Mouse (Mus musculus): ENCODE results near the gene Rasa3. TPM values are rescaled to one million over a fixed set of nuclear protein-coding genes. Genes with fewer than 3 reads are reported as not detected.

Rasa3 gene
- polyA plus RNA-seq, 2 experiments: 10.1 to 15.8 TPM

GRCm38 (mm10) chr8:13629351-13630090, 47.9 kb downstream of the Rasa3 start:
- TF ChIP-seq EP300 (IDR thresholded peaks at IDR 0.05; ENCODE audit: low read depth) (no peak), CTCF (IDR thresholded peaks at IDR 0.05; ENCODE audit: low read depth) (no peak)
- DNase-seq (ENCODE audit: low read depth in 3 of 3, low spot score in 3 of 3) (no peak), ATAC-seq (ENCODE audit: insufficient read depth) (no peak)
- no peak overlapping the region for H3K27ac ChIP-seq
- H3K9ac ChIP-seq (replicated peaks): no peak overlapping the region
- peaks cover 0 to 4% of the 10 kb centered on the region in 2 experiments; a peak in 3 of 4 replicates for H3K4me1 ChIP-seq (replicated peaks; ENCODE audit: control insufficient read depth in 2 of 2, insufficient read depth in 2 of 2, low read length in 1 of 2)
- H3K27me3 ChIP-seq (ENCODE audit: control insufficient read depth, insufficient read depth, low read length): no peaks in the 10 kb centered on the region
- H3K36me3 ChIP-seq (replicated peaks; ENCODE audit: control insufficient read depth, insufficient read depth, low read depth): no peaks in the 10 kb centered on the region
- no peaks in the 10 kb centered on the region for H3K9me3 ChIP-seq (ENCODE audit: control insufficient read depth, low read length)
- no peak overlapping the region for H3K4me3 ChIP-seq (ENCODE audit: insufficient read depth in 1 of 2, low read depth in 2 of 2, low read length in 2 of 2)
- H3K4me2 ChIP-seq (ENCODE audit: low read depth): no peak overlapping the region
- 77% methylated on average over 10 of the region's 10 CpGs for WGBS (ENCODE audit: insufficient replicate concordance)

GRCm38 (mm10) chr8:13628067-13628466, 49.3 kb downstream of the Rasa3 start:
- Histone ChIP-seq H3K9me3 (ENCODE audit: control insufficient read depth, low read length) (no peaks in the 10 kb centered on the region), H3K27me3 (ENCODE audit: control insufficient read depth, insufficient read depth, low read length) (no peaks in the 10 kb centered on the region), H3K4me1 (replicated peaks; ENCODE audit: control insufficient read depth in 2 of 2, insufficient read depth in 2 of 2, low read length in 1 of 2) (peaks cover 0 to 4% of the 10 kb centered on the region in 2 experiments; a peak in 2 of 4 replicates), H3K4me2 (ENCODE audit: low read depth) (no peak overlapping the region), H3K36me3 (replicated peaks; ENCODE audit: control insufficient read depth, insufficient read depth, low read depth) (no peaks in the 10 kb centered on the region), H3K9ac (replicated peaks) (no peak overlapping the region), H3K27ac (no peak overlapping the region), H3K4me3 (ENCODE audit: insufficient read depth in 1 of 2, low read depth in 2 of 2, low read length in 2 of 2) (no peak overlapping the region)
- no peak for DNase-seq (ENCODE audit: low read depth in 3 of 3, low spot score in 3 of 3)
- no peak for TF ChIP-seq EP300 (IDR thresholded peaks at IDR 0.05; ENCODE audit: low read depth)
- no peak for TF ChIP-seq CTCF (IDR thresholded peaks at IDR 0.05; ENCODE audit: low read depth)
- ATAC-seq (ENCODE audit: insufficient read depth): no peak
- 82% methylated on average over 9 of the region's 9 CpGs for WGBS (ENCODE audit: insufficient replicate concordance)

DNA sequence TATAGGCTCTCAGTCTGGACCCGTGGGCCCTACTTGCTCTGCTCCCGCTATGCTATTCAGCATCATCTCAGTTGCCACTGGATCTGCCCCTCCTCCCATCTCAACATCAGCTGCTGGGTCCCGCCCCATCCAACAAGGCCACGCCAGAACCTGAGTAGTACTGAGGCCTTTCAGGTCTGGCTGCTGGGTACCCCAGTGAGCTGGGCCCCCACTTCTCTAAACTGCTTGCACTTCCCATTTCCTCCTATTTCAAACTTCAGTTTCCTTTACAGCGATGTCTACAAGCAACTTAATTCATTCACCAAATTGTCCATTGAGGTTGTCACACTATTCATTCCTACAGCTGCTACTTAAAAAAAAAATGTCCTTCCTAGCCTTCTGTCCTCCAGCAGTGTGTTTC, 49.8 kb downstream of the Rasa3 start:
- TF ChIP-seq CTCF (IDR thresholded peaks at IDR 0.05; ENCODE audit: low read depth) (no peak), EP300 (IDR thresholded peaks at IDR 0.05; ENCODE audit: low read depth) (no peak)
- no peak for ATAC-seq (ENCODE audit: insufficient read depth)
- DNase-seq (ENCODE audit: low read depth in 3 of 3, low spot score in 3 of 3): no peak
- WGBS (ENCODE audit: insufficient replicate concordance): 77% methylated on average over 5 of the region's 5 CpGs
- H3K27me3 ChIP-seq (ENCODE audit: control insufficient read depth, insufficient read depth, low read length): no peaks in the 10 kb centered on the region
- H3K4me3 ChIP-seq (ENCODE audit: insufficient read depth in 1 of 2, low read depth in 2 of 2, low read length in 2 of 2): no peak overlapping the region
- no peak overlapping the region for H3K4me2 ChIP-seq (ENCODE audit: low read depth)
- H3K9ac ChIP-seq (replicated peaks): no peak overlapping the region
- H3K9me3 ChIP-seq (ENCODE audit: control insufficient read depth, low read length): no peaks in the 10 kb centered on the region
- no peaks in the 10 kb centered on the region for H3K36me3 ChIP-seq (replicated peaks; ENCODE audit: control insufficient read depth, insufficient read depth, low read depth)
- H3K27ac ChIP-seq: no peak overlapping the region
- peaks cover 0 to 3% of the 10 kb centered on the region in 2 experiments; a peak in 2 of 4 replicates for H3K4me1 ChIP-seq (replicated peaks; ENCODE audit: control insufficient read depth in 2 of 2, insufficient read depth in 2 of 2, low read length in 1 of 2)

DNA sequence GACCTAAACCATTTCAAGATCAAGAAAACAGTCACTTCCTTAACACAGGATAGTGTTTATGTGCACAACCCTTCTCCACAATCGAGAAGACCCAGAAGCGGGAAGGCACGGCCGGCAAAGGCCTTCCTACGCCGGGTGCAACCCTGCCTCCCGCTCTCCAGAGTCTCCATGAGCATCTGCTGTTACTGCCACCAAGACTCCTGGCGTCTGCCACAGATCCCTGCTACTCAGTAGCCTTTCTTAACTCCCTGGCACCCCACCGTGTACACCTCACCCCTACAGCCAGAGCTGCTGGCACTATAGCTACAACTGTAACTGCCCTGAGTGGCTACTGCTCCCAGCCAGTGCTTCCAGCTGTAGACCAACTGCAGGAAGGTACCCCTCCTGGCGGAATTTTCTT, 51.3 kb downstream of the Rasa3 start:
- DNase-seq (ENCODE audit: low read depth in 3 of 3, low spot score in 3 of 3): no peak
- no peak overlapping the region for H3K27ac ChIP-seq
- H3K4me1 ChIP-seq (replicated peaks; ENCODE audit: control insufficient read depth in 2 of 2, insufficient read depth in 2 of 2, low read length in 1 of 2): no peaks in the 10 kb centered on the region; a peak in 1 of 4 replicates
- H3K4me3 ChIP-seq (ENCODE audit: insufficient read depth in 1 of 2, low read depth in 2 of 2, low read length in 2 of 2): no peak overlapping the region
- no peak overlapping the region for H3K9ac ChIP-seq (replicated peaks)
- 81% methylated on average over 10 of the region's 10 CpGs for WGBS (ENCODE audit: insufficient replicate concordance)
- no peaks in the 10 kb centered on the region for H3K27me3 ChIP-seq (ENCODE audit: control insufficient read depth, insufficient read depth, low read length)
- no peaks in the 10 kb centered on the region for H3K36me3 ChIP-seq (replicated peaks; ENCODE audit: control insufficient read depth, insufficient read depth, low read depth)
- TF ChIP-seq CTCF (IDR thresholded peaks at IDR 0.05; ENCODE audit: low read depth): no peak
- ATAC-seq (ENCODE audit: insufficient read depth): no peak
- no peak overlapping the region for H3K4me2 ChIP-seq (ENCODE audit: low read depth)
- H3K9me3 ChIP-seq (ENCODE audit: control insufficient read depth, low read length): no peaks in the 10 kb centered on the region

GRCm38 (mm10) chr8:13625281-13625970, 52.0 kb downstream of the Rasa3 start:
- WGBS (ENCODE audit: insufficient replicate concordance): 65% methylated on average over 5 of the region's 5 CpGs
- Histone ChIP-seq H3K4me1 (replicated peaks; ENCODE audit: control insufficient read depth in 2 of 2, insufficient read depth in 2 of 2, low read length in 1 of 2) (no peaks in the 10 kb centered on the region; a peak in 1 of 4 replicates), H3K27me3 (ENCODE audit: control insufficient read depth, insufficient read depth, low read length) (no peaks in the 10 kb centered on the region), H3K9ac (replicated peaks) (no peak overlapping the region), H3K4me2 (ENCODE audit: low read depth) (no peak overlapping the region), H3K27ac (no peak overlapping the region), H3K36me3 (replicated peaks; ENCODE audit: control insufficient read depth, insufficient read depth, low read depth) (no peaks in the 10 kb centered on the region), H3K4me3 (ENCODE audit: insufficient read depth in 1 of 2, low read depth in 2 of 2, low read length in 2 of 2) (no peak overlapping the region), H3K9me3 (ENCODE audit: control insufficient read depth, low read length) (no peaks in the 10 kb centered on the region)
- TF ChIP-seq EP300 (IDR thresholded peaks at IDR 0.05; ENCODE audit: low read depth) (no peak), CTCF (IDR thresholded peaks at IDR 0.05; ENCODE audit: low read depth) (no peak)
- ATAC-seq (ENCODE audit: insufficient read depth) (no peak), DNase-seq (ENCODE audit: low read depth in 3 of 3, low spot score in 3 of 3) (no peak)

All from liver, embryonic 14.5 days (tissue).